Mouse (Mus musculus): Measurements from ENCODE around the gene U2af2.

DNA sequence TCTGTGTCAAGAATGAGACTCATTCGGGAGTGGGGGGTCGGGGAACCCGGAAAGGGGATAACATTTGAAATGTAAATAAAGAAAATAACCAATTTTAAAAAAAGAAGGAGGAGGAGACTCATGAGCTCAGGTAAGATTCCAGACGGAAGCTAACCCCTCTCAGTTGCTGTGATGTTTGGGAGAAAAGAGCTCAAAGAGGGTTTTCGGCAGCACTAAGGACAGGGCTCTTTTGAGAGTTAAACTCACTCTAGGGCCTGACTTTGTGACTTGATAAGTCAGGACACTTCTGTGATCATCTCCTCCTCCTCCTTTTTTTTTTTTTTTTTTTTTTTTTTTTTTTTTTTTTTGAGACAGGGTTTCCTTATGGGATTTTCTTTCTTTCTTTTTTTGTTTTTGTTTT lies 23.0 kb upstream of the U2af2 start:
- no peak for TF ChIP-seq CTCF (IDR thresholded peaks at IDR 0.05; ENCODE audit: low read depth, low read length)
- no peak for TF ChIP-seq TAL1 (conservative IDR thresholded peaks at IDR 0.05; ENCODE audit: low read depth, low read length)
- no peak for TF ChIP-seq GATA1 (IDR thresholded peaks at IDR 0.05; ENCODE audit: borderline replicate concordance, low read length)
- TF ChIP-seq POLR2AphosphoS5 (IDR thresholded peaks at IDR 0.05; ENCODE audit: insufficient replicate concordance, low read depth, low read length) = no peak
- TF ChIP-seq GATA2 (IDR thresholded peaks at IDR 0.05; ENCODE audit: borderline replicate concordance, low read depth, low read length) = no peak

Measured in G1E (cell line).